Mouse (Mus musculus) hindbrain, embryonic 11.5 days (tissue): ENCODE results near the gene Nfia. TPM values are rescaled to one million over a fixed set of nuclear protein-coding genes. Genes with fewer than 3 reads are reported as not detected.

Experiments used
- ATAC-seq: fragments of 200-750 bp; cut with Nextera tagmentation; 2 replicates; pipeline ENCODE4 v1.8.0; 2017; ENCODE audit warnings: mild to moderate bottlenecking, moderate TSS enrichment, moderate library complexity; ENCODE audit not compliant: low FRiP score
- DNase-seq: peaks from one replicate; pipeline ENCODE4 v3.0.0-alpha.2; 2015; ENCODE audit warnings: low spot score
- H3K27ac ChIP-seq: fragments of 300-500 bp; sonication (generic); 2 replicates; pipeline ENCODE4 v1.5.1; 2014; ENCODE audit warnings: mild to moderate bottlenecking, low read depth, low read length
- H3K27me3 ChIP-seq: fragments of 300-500 bp; sonication (generic); 2 replicates; pipeline ENCODE4 v1.6.1; 2014; ENCODE audit warnings: mild to moderate bottlenecking, low read length, moderate library complexity, mixed read lengths; ENCODE audit not compliant: control insufficient read depth, insufficient read depth
- H3K36me3 ChIP-seq: fragments of 300-500 bp; sonication (generic); 2 replicates; pipeline ENCODE4 v1.6.1; 2014; ENCODE audit warnings: mild to moderate bottlenecking, low read length, moderate library complexity, mixed read lengths; ENCODE audit not compliant: control insufficient read depth, insufficient read depth
- H3K4me1 ChIP-seq: fragments of 300-500 bp; sonication (generic); replicated peaks from 2 replicates; pipeline ENCODE4 v1.6.1; 2014; ENCODE audit warnings: low read length, mixed read lengths; ENCODE audit not compliant: control insufficient read depth, insufficient read depth
- H3K4me2 ChIP-seq: fragments of 300-500 bp; sonication (generic); replicated peaks from 2 replicates; pipeline ENCODE4 v1.6.1; 2014; ENCODE audit warnings: mild to moderate bottlenecking, low read depth, low read length
- H3K4me3 ChIP-seq: fragments of 300-500 bp; sonication (generic); 2 replicates; pipeline ENCODE4 v1.5.1; 2014; ENCODE audit warnings: low read depth, low read length
- H3K9ac ChIP-seq: fragments of 300-500 bp; sonication (generic); 2 replicates; pipeline ENCODE4 v1.6.1; 2014; ENCODE audit warnings: low read depth, low read length
- H3K9me3 ChIP-seq: fragments of 300-500 bp; sonication (generic); 2 replicates; pipeline ENCODE4 v1.6.1; 2016; ENCODE audit warnings: low read length; ENCODE audit not compliant: control insufficient read depth
- WGBS: fragments of 180-500 bp; shearing (Covaris S2); extraction: QIAGEN DNeasy Blood & Tissue Kit; methylation state at CpG from one replicate; pipeline ENCODE4 v1.1.7; 2014; 5-methylcytosine and 5-hydroxymethylcytosine counted together
- polyA plus RNA-seq: library from polyadenylated mRNA; unstranded; fragments of >200 nt; fragmentation: Nextera tagmentation; extraction: Ambion mirVana; gene quantifications from 2 replicates; pipeline ENCODE4 v1.2.1, GENCODE M21; 2014

Nfia gene
- polyA plus RNA-seq, 1 experiment from 2014 or later: 45.6 TPM

DNA sequence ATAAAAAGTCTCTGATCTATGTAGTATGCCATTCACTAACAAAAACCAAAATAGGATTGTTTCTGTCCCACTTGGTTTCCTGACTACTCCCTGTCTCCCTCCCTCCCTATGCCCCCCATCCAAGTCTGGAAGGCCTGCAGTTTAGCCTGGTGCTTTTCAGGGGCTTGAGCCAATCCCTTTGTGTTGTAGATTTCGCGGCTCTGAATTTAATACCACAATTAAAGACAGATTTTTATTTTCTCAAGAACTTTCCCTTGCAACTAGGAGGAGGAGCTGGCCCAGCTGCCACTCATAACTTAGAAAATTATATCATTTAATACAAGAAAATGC lies 330.8 kb downstream of the Nfia start:
- Histone ChIP-seq H3K4me2 (no peak overlapping the region), H3K27ac (no peak overlapping the region), H3K27me3 (no peaks in the 10 kb centered on the region), H3K36me3 (no peaks in the 10 kb centered on the region), H3K4me1 (peaks cover 20% of the 10 kb centered on the region), H3K9me3 (no peaks in the 10 kb centered on the region), H3K9ac (no peak overlapping the region), H3K4me3 (no peak overlapping the region)
- 62% methylated on average over 2 of the region's 2 CpGs for WGBS
- DNase-seq: no peak
- ATAC-seq: no peak

DNA sequence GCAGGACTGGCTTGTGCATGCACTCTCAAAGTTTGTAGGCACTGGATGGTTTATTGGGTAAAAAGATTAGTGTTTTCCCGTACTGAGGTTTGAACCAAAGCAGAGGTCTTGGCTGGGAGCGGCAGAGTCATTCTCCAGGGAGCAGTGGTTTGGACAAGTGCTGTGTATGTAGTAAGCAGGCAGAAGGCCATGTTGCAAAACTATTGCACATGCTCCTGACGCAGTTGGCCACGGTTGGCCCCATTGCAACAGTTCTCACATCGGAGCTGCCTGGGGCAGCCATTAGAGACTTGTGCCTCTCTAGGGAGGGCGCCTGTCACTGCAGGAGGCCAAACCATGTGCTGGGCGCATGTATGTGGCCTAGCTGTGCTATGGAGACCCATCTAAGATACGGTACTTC lies 331.6 kb downstream of the Nfia start:
- H3K4me2 ChIP-seq: no peak overlapping the region
- H3K27ac ChIP-seq: no peak overlapping the region
- DNase-seq: no peak
- no peak overlapping the region for H3K9ac ChIP-seq
- no peak overlapping the region for H3K4me3 ChIP-seq
- no peaks in the 10 kb centered on the region for H3K9me3 ChIP-seq
- ATAC-seq: no peak
- peaks cover 20% of the 10 kb centered on the region for H3K4me1 ChIP-seq
- WGBS: 89% methylated on average over 8 of the region's 8 CpGs
- H3K27me3 ChIP-seq: no peaks in the 10 kb centered on the region
- no peaks in the 10 kb centered on the region for H3K36me3 ChIP-seq

DNA sequence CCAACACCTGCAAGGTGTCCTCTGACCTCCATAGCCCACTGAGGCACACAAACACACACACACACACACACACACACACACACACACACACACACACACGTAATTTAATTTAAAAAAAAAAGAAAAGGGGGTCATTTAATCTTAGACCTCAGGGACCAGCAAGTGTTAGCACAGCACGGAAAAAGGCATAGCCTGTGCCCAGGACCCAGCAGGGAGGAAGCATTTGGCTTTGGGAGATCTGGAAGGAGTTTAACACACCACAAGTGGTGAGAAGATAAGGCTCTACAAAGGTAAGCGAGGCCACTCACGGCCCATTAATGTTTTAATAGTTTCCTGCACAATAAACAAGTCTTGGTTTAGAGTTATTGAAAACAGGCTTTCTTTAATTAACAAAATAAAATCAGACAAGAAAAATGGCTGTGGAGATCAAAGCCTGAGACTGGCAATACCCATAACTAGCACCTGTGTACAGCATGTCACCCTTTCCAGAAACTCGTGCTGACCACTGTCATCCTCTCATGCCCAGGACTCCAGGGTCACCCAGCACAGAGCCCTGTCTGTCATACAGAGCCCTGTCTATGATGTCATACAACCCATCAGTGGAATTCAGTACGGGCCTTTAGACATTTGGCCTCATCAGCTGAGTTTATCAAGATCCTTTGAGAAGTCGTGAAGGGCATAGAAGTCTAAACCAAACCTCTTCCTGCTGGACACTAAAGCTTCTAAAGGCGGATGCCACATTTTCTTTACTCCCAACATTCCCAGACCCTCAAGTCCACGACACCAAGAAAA lies 332.6 kb downstream of the Nfia start:
- Histone ChIP-seq H3K4me3 (no peak overlapping the region), H3K36me3 (no peaks in the 10 kb centered on the region), H3K27ac (peak overlapping the region; percentile 27; the same call in 1 of the 2 replicates), H3K9me3 (no peaks in the 10 kb centered on the region), H3K27me3 (no peaks in the 10 kb centered on the region), H3K4me2 (no peak overlapping the region), H3K4me1 (peaks cover 23% of the 10 kb centered on the region), H3K9ac (no peak overlapping the region)
- ATAC-seq (no peak), DNase-seq (no peak)
- WGBS: 65% methylated on average over 9 of the region's 9 CpGs

DNA sequence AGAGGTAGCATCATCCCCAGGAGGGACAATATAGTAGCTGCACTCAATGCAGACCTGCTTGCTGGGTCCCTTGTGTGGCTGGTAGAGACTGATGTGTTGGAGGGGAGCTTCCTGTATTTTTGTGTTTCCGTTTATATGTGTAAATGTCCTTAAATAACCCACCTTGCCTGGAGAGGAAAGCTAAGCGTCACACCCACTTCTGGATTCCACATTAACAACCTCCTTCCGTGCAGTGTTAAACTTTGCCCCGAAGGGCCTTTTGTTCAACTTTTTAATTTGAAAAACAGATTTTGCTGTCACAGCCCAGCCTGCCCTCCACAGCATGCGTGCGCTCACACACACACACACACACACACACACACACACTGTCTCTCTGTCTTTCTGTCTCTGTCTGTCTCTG lies 333.4 kb downstream of the Nfia start:
- peaks cover 23% of the 10 kb centered on the region for H3K4me1 ChIP-seq
- H3K4me2 ChIP-seq: no peak overlapping the region
- H3K9me3 ChIP-seq: no peaks in the 10 kb centered on the region
- H3K4me3 ChIP-seq: no peak overlapping the region
- H3K36me3 ChIP-seq: no peaks in the 10 kb centered on the region
- no peaks in the 10 kb centered on the region for H3K27me3 ChIP-seq
- H3K27ac ChIP-seq: peak overlapping the region; percentile 27; the same call in 1 of the 2 replicates
- DNase-seq (no peak), ATAC-seq (no peak)
- H3K9ac ChIP-seq: no peak overlapping the region
- 39% methylated on average over 6 of the region's 6 CpGs for WGBS

DNA sequence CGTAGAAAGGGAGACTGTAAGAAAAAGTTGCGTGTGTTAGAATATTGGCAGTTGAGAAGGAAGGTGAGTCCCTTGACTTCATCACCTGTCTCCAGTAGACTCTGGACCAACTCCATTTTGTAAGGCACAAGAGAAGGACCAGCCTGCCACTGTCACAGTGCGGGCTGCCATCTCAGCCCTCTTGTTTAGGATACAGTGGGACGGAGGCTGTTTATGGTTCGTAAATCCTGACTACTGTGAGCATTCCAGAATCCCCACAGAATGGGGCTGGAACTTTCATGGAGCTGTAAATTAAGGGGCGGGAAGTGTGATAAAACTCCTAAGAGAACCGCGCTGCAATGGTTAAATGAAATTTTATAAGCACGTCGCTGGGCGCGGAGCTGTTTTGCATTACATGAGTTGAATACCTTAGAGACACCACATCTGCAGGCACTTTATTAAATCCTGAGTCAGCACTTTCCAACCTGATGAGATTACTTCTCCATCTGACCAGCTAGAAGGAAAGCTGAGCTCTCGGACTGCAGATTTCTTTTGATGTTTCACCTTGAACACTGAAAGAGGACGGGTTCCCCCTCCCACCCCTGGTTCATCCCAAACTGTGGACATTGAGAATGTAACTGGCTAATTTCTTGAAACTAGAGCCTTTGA lies 334.0 kb downstream of the Nfia start:
- DNase-seq: peak; percentile 72
- Histone ChIP-seq H3K36me3 (no peaks in the 10 kb centered on the region), H3K27me3 (no peaks in the 10 kb centered on the region), H3K27ac (no peak overlapping the region; the same call in 1 of the 2 replicates), H3K4me3 (no peak overlapping the region), H3K4me1 (peaks cover 21% of the 10 kb centered on the region), H3K9ac (no peak overlapping the region), H3K9me3 (no peaks in the 10 kb centered on the region), H3K4me2 (no peak overlapping the region)
- WGBS: 27% methylated on average over 14 of the region's 14 CpGs
- ATAC-seq: no peak

DNA sequence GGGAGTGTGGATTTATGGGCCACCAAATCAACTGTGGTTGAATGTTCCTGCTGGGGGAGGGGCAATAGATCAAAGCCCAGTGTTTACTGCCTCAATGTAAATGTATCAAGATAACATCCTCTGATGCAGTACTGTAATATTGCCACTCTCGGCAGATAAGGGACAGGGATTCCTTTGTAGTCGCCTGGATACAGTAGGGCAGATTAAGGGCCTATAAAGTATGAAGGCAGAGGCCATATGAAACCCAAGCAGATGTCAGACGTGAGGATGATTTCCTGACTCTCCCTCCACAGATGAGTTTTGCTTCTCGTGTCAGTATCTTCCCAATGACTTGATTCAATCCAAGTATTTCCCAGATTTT lies 334.5 kb downstream of the Nfia start:
- Histone ChIP-seq H3K9me3 (no peaks in the 10 kb centered on the region), H3K4me1 (peaks cover 21% of the 10 kb centered on the region), H3K27ac (peak overlapping the region; percentile 87), H3K4me2 (no peak overlapping the region), H3K4me3 (no peak overlapping the region), H3K9ac (no peak overlapping the region), H3K36me3 (no peaks in the 10 kb centered on the region), H3K27me3 (no peaks in the 10 kb centered on the region)
- ATAC-seq (no peak), DNase-seq (no peak)
- 20% methylated on average over 4 of the region's 4 CpGs for WGBS

DNA sequence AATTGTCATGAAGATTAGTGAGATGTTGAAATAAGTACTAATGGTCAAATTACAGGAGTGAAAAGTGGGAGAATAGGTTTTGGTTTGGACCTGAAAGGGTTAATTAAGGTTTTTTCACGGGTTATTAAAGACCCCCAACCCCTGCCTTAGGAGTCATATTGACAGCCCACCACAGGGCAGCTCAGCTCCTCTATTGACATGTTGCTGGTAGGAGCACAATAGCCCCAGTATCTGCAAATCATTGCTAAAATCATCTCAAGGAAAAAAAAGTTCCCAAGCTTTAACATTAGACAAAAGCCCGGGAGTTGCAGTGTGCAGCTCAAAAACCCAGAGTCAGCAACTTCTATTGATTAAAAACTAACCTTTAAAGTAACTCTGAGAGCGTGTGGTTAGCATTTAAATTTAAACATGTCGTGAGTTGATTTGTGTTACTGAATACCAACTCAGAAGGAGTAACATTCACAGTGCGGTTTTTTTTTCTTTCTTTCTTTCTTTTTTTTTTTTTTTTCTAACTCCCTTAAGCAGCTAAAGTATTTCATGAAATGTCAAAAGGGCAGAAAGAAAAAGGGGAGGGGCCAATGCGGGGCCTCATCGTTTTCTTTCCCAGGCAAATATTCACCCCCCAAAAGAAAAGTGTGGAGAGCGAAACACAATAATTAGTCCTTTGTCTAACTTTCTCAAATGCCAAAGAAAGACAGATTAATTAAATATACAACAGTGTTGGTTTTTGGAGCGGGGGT lies 335.6 kb downstream of the Nfia start:
- peak overlapping the region; percentile 87 for H3K27ac ChIP-seq
- peaks cover 21% of the 10 kb centered on the region for H3K4me1 ChIP-seq
- no peak overlapping the region for H3K4me3 ChIP-seq
- ATAC-seq (peak; percentile 65), DNase-seq (peak; percentile 57)
- no peak overlapping the region for H3K4me2 ChIP-seq
- no peak overlapping the region for H3K9ac ChIP-seq
- no peaks in the 10 kb centered on the region for H3K9me3 ChIP-seq
- no peaks in the 10 kb centered on the region for H3K27me3 ChIP-seq
- H3K36me3 ChIP-seq: no peaks in the 10 kb centered on the region
- 8% methylated on average over 9 of the region's 9 CpGs for WGBS

DNA sequence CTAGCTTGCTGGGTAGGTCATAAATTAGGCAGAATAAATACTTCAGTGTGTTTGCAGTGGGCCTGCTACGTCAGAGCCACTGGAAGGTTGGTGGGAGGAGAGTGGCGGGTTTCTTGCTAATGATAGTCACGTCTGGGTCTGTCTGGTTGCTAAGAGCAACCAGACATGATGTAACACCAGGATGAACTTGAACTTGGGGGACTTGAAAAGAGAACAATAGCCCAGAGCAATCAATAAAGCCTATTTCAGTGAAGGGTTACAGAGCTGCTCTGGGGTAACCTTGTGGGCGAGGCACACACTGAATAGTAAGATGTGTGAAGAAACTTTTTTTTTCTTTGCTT lies 336.1 kb downstream of the Nfia start:
- DNase-seq (peak; percentile 91), ATAC-seq (peak; percentile 93)
- Histone ChIP-seq H3K4me2 (no peak overlapping the region), H3K9me3 (no peaks in the 10 kb centered on the region), H3K4me3 (no peak overlapping the region), H3K36me3 (no peaks in the 10 kb centered on the region), H3K9ac (no peak overlapping the region), H3K4me1 (peaks cover 21% of the 10 kb centered on the region), H3K27ac (peak overlapping the region; percentile 87), H3K27me3 (no peaks in the 10 kb centered on the region)
- 2% methylated on average over 4 of the region's 4 CpGs for WGBS
